Mouse (Mus musculus) leukemia stem cell, adult 10-12 weeks (primary cell): ENCODE measurements around the gene Prrg3. TPM values are rescaled to one million over a fixed set of nuclear protein-coding genes. Genes with fewer than 3 reads are reported as not detected.

Experiments
- polyA plus RNA-seq: library from polyadenylated mRNA; stranded (reverse); fragments of >175 nt; gene quantifications from 2 replicates; pipeline ENCODE4 v1.2.3, GENCODE M21; 2012; ENCODE audit warnings: low replicate concordance

The Prrg3 gene
- polyA plus RNA-seq: not detected in 2 replicates

GRCm38 (mm10) chrX:71962073-71963051 lies at the start of gene Prrg3:
Gene Prrg3, plus strand, starts transcription at chrX:71962624.

GRCm38 (mm10) chrX:71972686-71973085 lies 10.3 kb downstream of the Prrg3 start, which contains the start of gene Fate1:
Gene Fate1, plus strand, starts transcription at chrX:71972986.

GRCm38 (mm10) chrX:71991549-71991948 lies 29.1 kb downstream of the Prrg3 start, which contains the start of gene Cnga2:
Gene Cnga2, plus strand, starts transcription at chrX:71991849.

Other genes with a start within 250 kb of the Prrg3 start
- 1.1 and 4.1 TPM in 2 replicates for gene Vma21, start 146.7 kb upstream of the Prrg3 start, polyA plus RNA-seq
- gene Gm1141, start 41.6 kb upstream of the Prrg3 start, polyA plus RNA-seq: not detected in 2 replicates
- gene Fate1, start 10.4 kb downstream of the Prrg3 start, polyA plus RNA-seq: not detected in 2 replicates
- gene Cnga2, start 29.2 kb downstream of the Prrg3 start, polyA plus RNA-seq: not detected in 2 replicates